23 mouse cellular contexts compared by ENCODE assay signal in genomic region chr13:91114880-91115279, GRCm38 (mm10).
"Had no signal": no experiment of that assay in that cellular context is flagged by ENCODE, and none has a peak within 500 bp of the region (broad histone marks: within the 10 kb centered on the region; RNA-seq: fewer than 3 reads in every experiment).

No protein-coding gene starts in this region.

- H3K4me1 ChIP-seq: heart, embryonic 13.5 days; heart, embryonic 15.5 days; hindbrain, embryonic 13.5 days; intestine, embryonic 15.5 days; limb, embryonic 13.5 days; limb, embryonic 15.5 days; liver, embryonic 12.5 days had no signal

- H3K36me3 ChIP-seq: heart, embryonic 15.5 days; hindbrain, embryonic 13.5 days; intestine, embryonic 15.5 days; limb, embryonic 13.5 days; limb, embryonic 15.5 days; liver, embryonic 12.5 days had no signal

- DNase-seq: gastrocnemius, adult 2 months; gastrocnemius, postnatal 10 days; gastrocnemius, postnatal 25 days; heart, adult 18-20 months; heart, postnatal 14 days; heart, postnatal 36 days; kidney, adult 18-20 months; kidney, adult 8-10 months; kidney, postnatal 10 days; kidney, postnatal 25 days; kidney, postnatal 4 days; left cerebral cortex, postnatal 4 days had no signal

- H3K9me3 ChIP-seq: heart, embryonic 15.5 days; hindbrain, embryonic 13.5 days; intestine, embryonic 15.5 days; limb, embryonic 15.5 days; liver, embryonic 12.5 days had no signal

- H3K9ac ChIP-seq: heart, embryonic 13.5 days; heart, embryonic 15.5 days; hindbrain, embryonic 13.5 days; intestine, embryonic 15.5 days; limb, embryonic 13.5 days; limb, embryonic 15.5 days; liver, embryonic 12.5 days had no signal

- H3K27ac ChIP-seq: gastrocnemius, adult 2 months; heart, embryonic 13.5 days; heart, embryonic 15.5 days; hindbrain, embryonic 13.5 days; intestine, embryonic 15.5 days; layer of hippocampus, adult 2 months; limb, embryonic 13.5 days; limb, embryonic 15.5 days; liver, embryonic 12.5 days had no signal

- H3K27me3 ChIP-seq: heart, embryonic 13.5 days; heart, embryonic 15.5 days; hindbrain, embryonic 13.5 days; intestine, embryonic 15.5 days; limb, embryonic 13.5 days; limb, embryonic 15.5 days; liver, embryonic 12.5 days had no signal

- ATAC-seq: hindbrain, embryonic 16.5 days; inflammation-experienced regulatory T-cells, adult 6 months; intestine, embryonic 15.5 days; liver, embryonic 12.5 days had no signal

- H3K4me3 ChIP-seq: gastrocnemius, adult 2 months; heart, embryonic 13.5 days; heart, embryonic 15.5 days; hindbrain, embryonic 13.5 days; intestine, embryonic 15.5 days; layer of hippocampus, adult 2 months; limb, embryonic 13.5 days; limb, embryonic 15.5 days; liver, embryonic 12.5 days had no signal

- H3K4me2 ChIP-seq: heart, embryonic 11.5 days; heart, embryonic 13.5 days; heart, embryonic 15.5 days; hindbrain, embryonic 13.5 days; intestine, embryonic 15.5 days; limb, embryonic 13.5 days; limb, embryonic 15.5 days; liver, embryonic 12.5 days had no signal
